ENCODE assay signal across 8 mouse cellular contexts in genomic region chr4:59625676-59625997, GRCm38 (mm10). TPM values are rescaled to one million over a fixed set of nuclear protein-coding genes. Genes with fewer than 3 reads are reported as not detected.
DNase-seq lines count a peak whose midpoint lies in the region; ATAC-seq and TF ChIP-seq lines count a peak whose summit lies in the region.

No protein-coding gene starts in this region.

- no peaks in the 10 kb centered on the region for H3K9me3 ChIP-seq in kidney, embryonic 16.5 days (ENCODE audit: low read length)
- H3K9me3 ChIP-seq in hindbrain, embryonic 15.5 days = no peaks in the 10 kb centered on the region
- H3K9me3 ChIP-seq in midbrain, embryonic 16.5 days (replicated peaks; ENCODE audit: control insufficient read depth, low read length, poor library complexity, severe bottlenecking) = no peaks in the 10 kb centered on the region

- peak; percentile 81; the same call in 1 of the 2 replicates for ATAC-seq in kidney, embryonic 16.5 days (ENCODE audit: low FRiP score, low TSS enrichment)
- no peak; the same call in 1 of the 2 replicates for ATAC-seq in hindbrain, embryonic 15.5 days (ENCODE audit: low FRiP score, low read depth)
- ATAC-seq in midbrain, embryonic 16.5 days = no peak; the same call in 1 of the 2 replicates

- WGBS in kidney, embryonic 16.5 days = under 1% methylated on average over 18 of the region's 18 CpGs
- WGBS in hindbrain, embryonic 15.5 days = 2% methylated on average over 18 of the region's 18 CpGs
- WGBS in midbrain, embryonic 16.5 days = 2% methylated on average over 18 of the region's 18 CpGs

- TF ChIP-seq CTCF in cortical plate, adult 2 months (IDR thresholded peaks at IDR 0.05; ENCODE audit: extremely low read depth, insufficient read depth, low read length) = no peak

- no peak for TF ChIP-seq POLR2A in cortical plate, adult 2 months (IDR thresholded peaks at IDR 0.05; ENCODE audit: extremely low read depth, insufficient read depth, low read length)

- peaks cover 24% of the 10 kb centered on the region for H3K4me1 ChIP-seq in kidney, embryonic 16.5 days (ENCODE audit: insufficient read depth, low read length)
- no peaks in the 10 kb centered on the region for H3K4me1 ChIP-seq in cortical plate, adult 2 months (ENCODE audit: control insufficient read depth, insufficient read depth, low read length)
- H3K4me1 ChIP-seq in hindbrain, embryonic 15.5 days (replicated peaks) = peaks cover 31% of the 10 kb centered on the region
- peaks cover 22% of the 10 kb centered on the region for H3K4me1 ChIP-seq in midbrain, embryonic 16.5 days (ENCODE audit: control insufficient read depth, insufficient read depth, low read length)

- peak overlapping the region; percentile 95 for H3K9ac ChIP-seq in kidney, embryonic 16.5 days (replicated peaks; ENCODE audit: low read length)
- H3K9ac ChIP-seq in hindbrain, embryonic 15.5 days = peak overlapping the region; percentile 95
- H3K9ac ChIP-seq in midbrain, embryonic 16.5 days (ENCODE audit: low read depth, low read length) = peak overlapping the region; percentile 88

- peak overlapping the region; percentile 72 for H3K4me2 ChIP-seq in kidney, embryonic 16.5 days (replicated peaks; ENCODE audit: low read depth, low read length)
- peak overlapping the region; percentile 80 for H3K4me2 ChIP-seq in hindbrain, embryonic 15.5 days
- H3K4me2 ChIP-seq in midbrain, embryonic 16.5 days (ENCODE audit: low read length) = peak overlapping the region; percentile 66

- H3K36me3 ChIP-seq in kidney, embryonic 16.5 days (ENCODE audit: insufficient read depth, low read length) = no peaks in the 10 kb centered on the region
- H3K36me3 ChIP-seq in hindbrain, embryonic 15.5 days = no peaks in the 10 kb centered on the region
- H3K36me3 ChIP-seq in midbrain, embryonic 16.5 days (ENCODE audit: control insufficient read depth, insufficient read depth, low read length) = no peaks in the 10 kb centered on the region; the same call in 1 of the 2 replicates

- no peak for DNase-seq in kidney, adult 8-10 months
- no peak for DNase-seq in T-cell, adult 2 months (ENCODE audit: low spot score)
- DNase-seq in adrenal gland, adult 8-10 months = no peak
- no peak for DNase-seq in testis, postnatal 14 days (ENCODE audit: low spot score)

- peak overlapping the region; percentile 91; the same call in 1 of the 2 replicates for H3K27ac ChIP-seq in kidney, embryonic 16.5 days (ENCODE audit: low read length)
- H3K27ac ChIP-seq in cortical plate, adult 2 months (ENCODE audit: insufficient read depth, low read length) = peak overlapping the region; percentile 7; the same call in 1 of the 2 replicates
- peak overlapping the region; percentile 96 for H3K27ac ChIP-seq in hindbrain, embryonic 15.5 days (replicated peaks)
- H3K27ac ChIP-seq in midbrain, embryonic 16.5 days (ENCODE audit: low read length) = peak overlapping the region; percentile 91

- no peaks in the 10 kb centered on the region for H3K27me3 ChIP-seq in kidney, embryonic 16.5 days (ENCODE audit: insufficient read depth, low read length)
- H3K27me3 ChIP-seq in hindbrain, embryonic 15.5 days = no peaks in the 10 kb centered on the region
- H3K27me3 ChIP-seq in midbrain, embryonic 16.5 days (ENCODE audit: control insufficient read depth, insufficient read depth, low read depth, low read length) = no peaks in the 10 kb centered on the region

- peak overlapping the region; percentile 96 for H3K4me3 ChIP-seq in kidney, embryonic 16.5 days (ENCODE audit: low read length)
- peak overlapping the region; percentile 82 for H3K4me3 ChIP-seq in cortical plate, adult 2 months (ENCODE audit: insufficient read depth, low read length)
- peak overlapping the region; percentile 96 for H3K4me3 ChIP-seq in hindbrain, embryonic 15.5 days
- H3K4me3 ChIP-seq in midbrain, embryonic 16.5 days (ENCODE audit: low read depth, low read length) = peak overlapping the region; percentile 78

RNA-seq across cellular contexts. Expression of gene E130308A19Rik, which starts 0.4 kb away (rescaled TPM):
- polyA plus RNA-seq in kidney, embryonic 16.5 days (2015; fragmentation: Nextera tagmentation; extraction: Ambion mirVana) = 35.8 and 38.6 TPM in 2 replicates
- polyA plus RNA-seq in cortical plate, adult 2 months (2012; rRNA removed) = 6.1 and 7.3 TPM in 2 replicates
- polyA plus RNA-seq in hindbrain, embryonic 15.5 days (2015; fragmentation: Nextera tagmentation; extraction: Ambion mirVana) = 48.8 and 55.9 TPM in 2 replicates
- 38.1 and 51.2 TPM in 2 replicates for polyA plus RNA-seq in midbrain, embryonic 16.5 days (2015; fragmentation: Nextera tagmentation; extraction: Ambion mirVana)
- total RNA-seq in adrenal gland, adult 8-10 months (2022) = 10 to 100 TPM; 15.8 to 21.1 (median 18.8) TPM

RNA-seq across cellular contexts. Expression of gene Hsdl2, which starts 44.3 kb away (rescaled TPM):
- polyA plus RNA-seq in kidney, embryonic 16.5 days (2015; fragmentation: Nextera tagmentation; extraction: Ambion mirVana) = 25.5 and 29.3 TPM in 2 replicates
- polyA plus RNA-seq in cortical plate, adult 2 months (2012; rRNA removed) = 30.5 and 36.2 TPM in 2 replicates
- 36.7 and 41.3 TPM in 2 replicates for polyA plus RNA-seq in hindbrain, embryonic 15.5 days (2015; fragmentation: Nextera tagmentation; extraction: Ambion mirVana)
- 31.5 and 34.5 TPM in 2 replicates for polyA plus RNA-seq in midbrain, embryonic 16.5 days (2015; fragmentation: Nextera tagmentation; extraction: Ambion mirVana)
- total RNA-seq in adrenal gland, adult 8-10 months (2022) = 10 to 100 TPM; 63.8 to 85.7 (median 71.5) TPM

Comparison
In these comparisons a context has a peak if more than half of its experiments do, and no peak if none do; other contexts are left out.
1. H3K27ac ChIP-seq: peak in every context shown above with its lines; median percentile 96 in hindbrain, embryonic 15.5 days; 91 in kidney, embryonic 16.5 days; 91 in midbrain, embryonic 16.5 days; 7 in cortical plate, adult 2 months.